Mouse (Mus musculus): ENCODE results near the gene Ap3s2. TPM values are rescaled to one million over a fixed set of nuclear protein-coding genes. Genes with fewer than 3 reads are reported as not detected.

Ap3s2 gene
- total RNA-seq (2023), result 15.2 to 22.0 TPM (median 19.4 TPM) in 4 replicates

GRCm38 (mm10) chr7:79920344-79920983 is at the start of gene Ap3s2:
TSS of gene Ap3s2 (minus strand) at chr7:79920649.

GRCm38 (mm10) chr7:79934862-79935510 is 14.5 kb upstream of the Ap3s2 start, which contains the start of gene Arpin:
TSS of gene Arpin (minus strand) at chr7:79935359.

DNA sequence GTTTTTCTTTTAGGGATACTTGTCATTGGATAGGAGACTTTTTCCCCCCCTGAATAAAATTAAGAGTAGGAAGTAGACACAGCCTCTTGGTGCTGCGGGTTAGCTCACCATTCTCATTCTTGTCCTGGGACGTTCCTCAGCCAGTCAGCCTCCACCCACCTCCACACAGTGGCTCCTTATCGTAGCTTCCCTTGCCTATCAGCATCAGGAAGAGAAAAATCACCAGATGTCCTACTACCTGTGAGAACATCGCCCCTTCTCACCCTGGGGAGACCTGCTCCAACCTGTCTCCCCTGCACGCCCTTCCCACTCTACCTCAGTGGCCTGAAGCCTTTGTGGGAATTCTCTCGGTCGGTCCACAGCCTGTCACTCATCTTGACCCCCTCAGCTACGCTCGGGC is 59.6 kb downstream of the Ap3s2 start, which contains the start of gene Anpep:
TSS of gene Anpep (minus strand) at position 249 of the 400 bp plus-strand sequence.

Other genes starting within 250 kb of the Ap3s2 start
- gene Kif7, start 204.9 kb downstream of the Ap3s2 start, total RNA-seq (2023), result 0.18 to 0.24 TPM in 2 of 4 replicates, not detected in the others
- not detected in 4 replicates for gene Plin1, start 187.7 kb downstream of the Ap3s2 start, total RNA-seq (2023)
- gene Pex11a, start 177.5 kb downstream of the Ap3s2 start, total RNA-seq (2023), result 0.41 to 1.2 TPM (median 0.79 TPM) in 4 replicates
- not detected in 4 replicates for gene Wdr93, start 177.5 kb downstream of the Ap3s2 start, total RNA-seq (2023)
- gene Mesp1, start 126.9 kb downstream of the Ap3s2 start, total RNA-seq (2023), result not detected in 4 replicates
- gene Mesp2, start 109.9 kb downstream of the Ap3s2 start, total RNA-seq (2023), result 0.29 TPM in 1 of 4 replicates, not detected in the others
- gene Anpep, start 59.6 kb downstream of the Ap3s2 start, total RNA-seq (2023), result 0.38 to 1.4 TPM (median 0.72 TPM) in 4 replicates
- gene Arpin, start 14.7 kb upstream of the Ap3s2 start, total RNA-seq (2023), result 0.43 TPM in 1 of 4 replicates, not detected in the others
- 65.1 to 71.0 TPM (median 69.0 TPM) in 4 replicates for gene Zfp710, start 104.2 kb upstream of the Ap3s2 start, total RNA-seq (2023)
- gene Idh2, start 194.7 kb upstream of the Ap3s2 start, total RNA-seq (2023), result 22.6 to 32.5 TPM (median 25.3 TPM) in 4 replicates

Measured in B cell, adult 62 days (primary cell).